8 mouse cellular contexts compared by ENCODE assay signal in the genomic region with DNA sequence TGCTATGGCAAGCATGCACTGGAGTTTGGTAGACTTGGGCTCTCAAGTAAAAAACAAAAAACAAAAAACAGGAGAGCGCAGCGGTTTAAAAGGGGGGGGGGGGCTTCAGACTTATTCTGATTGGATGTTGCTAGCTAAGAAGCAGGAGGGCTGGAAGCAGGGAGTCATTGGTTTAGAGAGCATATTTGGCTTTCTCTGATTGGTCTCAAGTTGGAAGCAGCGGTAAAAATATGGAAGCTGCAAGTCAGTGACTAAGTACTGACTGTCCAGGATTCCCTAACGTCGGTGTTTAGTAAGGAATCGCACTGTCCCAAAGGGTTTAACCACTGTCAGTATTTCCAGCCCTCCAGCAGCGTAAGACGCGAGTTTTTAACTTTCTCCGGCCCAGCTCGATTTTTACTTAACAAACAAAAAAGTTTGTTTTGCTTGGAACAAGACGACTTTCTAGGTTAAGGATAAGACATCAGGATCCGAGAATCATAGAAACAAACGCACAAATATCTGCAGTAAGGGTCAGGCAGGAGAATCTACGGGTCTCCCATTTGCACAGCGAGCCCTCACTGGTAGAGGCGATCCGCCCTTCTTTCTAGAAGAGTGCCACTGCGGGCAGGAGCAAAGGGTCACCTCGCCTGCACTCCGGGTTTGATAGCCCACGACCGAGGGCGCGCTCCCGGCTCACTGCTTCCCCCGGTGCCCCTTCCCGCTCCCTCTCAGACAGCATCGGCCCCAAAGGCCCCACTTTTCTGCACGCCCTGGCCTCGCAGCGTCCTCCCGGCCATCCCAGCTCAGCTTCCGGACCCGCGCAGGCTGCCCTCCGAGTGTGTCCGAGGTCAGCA. TPM values are rescaled to one million over a fixed set of nuclear protein-coding genes. Genes with fewer than 3 reads are reported as not detected.
DNase-seq lines count a peak whose midpoint lies in the region; ATAC-seq and TF ChIP-seq lines count a peak whose summit lies in the region.

No protein-coding gene starts in this region.

- H3K9ac ChIP-seq in intestine, embryonic 15.5 days, result peak overlapping the region; percentile 100
- H3K9ac ChIP-seq in midbrain, embryonic 11.5 days (ENCODE audit: low read length), result peak overlapping the region; percentile 100

- H3K9me3 ChIP-seq in intestine, embryonic 15.5 days, result no peaks in the 10 kb centered on the region
- H3K9me3 ChIP-seq in midbrain, embryonic 11.5 days (ENCODE audit: control insufficient read depth, low read length), result no peaks in the 10 kb centered on the region

- WGBS in intestine, embryonic 15.5 days, result under 1% methylated on average over 38 of the region's 38 CpGs
- under 1% methylated on average over 38 of the region's 38 CpGs for WGBS in midbrain, embryonic 11.5 days

- no peak for TF ChIP-seq CTCF in gastrocnemius, adult 2 months (IDR thresholded peaks at IDR 0.05)

- 0 out of 2 replicates have a peak, but pooled peaks cover 3% of the 10 kb centered on the region for H3K36me3 ChIP-seq in intestine, embryonic 15.5 days
- peaks cover 9% of the 10 kb centered on the region; the same call in 1 of the 2 replicates for H3K36me3 ChIP-seq in midbrain, embryonic 11.5 days (ENCODE audit: control insufficient read depth, insufficient read depth, low read length)

- H3K27me3 ChIP-seq in intestine, embryonic 15.5 days (replicated peaks), result no peaks in the 10 kb centered on the region
- H3K27me3 ChIP-seq in midbrain, embryonic 11.5 days (ENCODE audit: control insufficient read depth, insufficient read depth, low read length), result no peaks in the 10 kb centered on the region; the same call in 1 of the 2 replicates

- H3K4me1 ChIP-seq in intestine, embryonic 15.5 days (replicated peaks), result peaks cover 17% of the 10 kb centered on the region
- H3K4me1 ChIP-seq in midbrain, embryonic 11.5 days (ENCODE audit: control insufficient read depth, insufficient read depth, low read length), result peaks cover 30% of the 10 kb centered on the region

- H3K4me2 ChIP-seq in intestine, embryonic 15.5 days (replicated peaks), result peak overlapping the region; percentile 65
- H3K4me2 ChIP-seq in midbrain, embryonic 11.5 days, result peak overlapping the region; percentile 65

- H3K27ac ChIP-seq in gastrocnemius, adult 2 months, result peak overlapping the region; percentile 100
- H3K27ac ChIP-seq in intestine, embryonic 15.5 days, result peak overlapping the region; percentile 98
- H3K27ac ChIP-seq in midbrain, embryonic 11.5 days (ENCODE audit: low read depth, low read length), result peak overlapping the region; percentile 98

- DNase-seq in gastrocnemius, adult 2 months, result peak; percentile 30
- no peak for DNase-seq in gastrocnemius, postnatal 10 days
- peak; percentile 63 to 73 for DNase-seq in cerebellum, postnatal 10 days
- peak; percentile 32 to 57 for DNase-seq in frontal cortex, postnatal 36 days (ENCODE audit: low spot score in 2 of 2)
- peak; percentile 51 for DNase-seq in left cerebral cortex, postnatal 4 days
- peak; percentile 97 for DNase-seq in midbrain, embryonic 11.5 days (ENCODE audit: low spot score, missing footprints)
- peak; percentile 35 to 67 for DNase-seq in spleen, postnatal 4 days (ENCODE audit: low spot score in 2 of 2)

- peak overlapping the region; percentile 100 for H3K4me3 ChIP-seq in gastrocnemius, adult 2 months
- peak overlapping the region; percentile 99 for H3K4me3 ChIP-seq in intestine, embryonic 15.5 days (replicated peaks)
- H3K4me3 ChIP-seq in midbrain, embryonic 11.5 days (ENCODE audit: low read depth, low read length), result peak overlapping the region; percentile 98

- intact Hi-C loops in gastrocnemius, adult 2 months (cut with DNase I), result loop anchor here (2.0 kb wide), 1 partner anchor 93 kb away; no protein-coding TSS in a partner anchor
- intact Hi-C loops in left cerebral cortex, postnatal 4 days (cut with DNase I), result no loop called here

- ATAC-seq in intestine, embryonic 15.5 days, result peak; percentile 77
- ATAC-seq in midbrain, embryonic 11.5 days (ENCODE audit: low FRiP score), result peak; percentile 49

RNA-seq across cellular contexts. Expression of gene Ddx6, which starts 1.0 kb away (rescaled TPM):
- total RNA-seq in gastrocnemius, adult 2 months (2021), result 10 to 100 TPM; 68.8 to 74.4 TPM
- 10 to 100 TPM; 72.0 to 78.9 TPM for total RNA-seq in gastrocnemius, postnatal 10 days (2021)
- 14.6 and 14.7 TPM in 2 replicates for polyA plus RNA-seq in intestine, embryonic 15.5 days (2015; fragmentation: Nextera tagmentation; extraction: Ambion mirVana)
- total RNA-seq in left cerebral cortex, postnatal 4 days (2021), result 100 to 1,000 TPM; 144 to 146 TPM
- polyA plus RNA-seq in midbrain, embryonic 11.5 days (2014; fragmentation: Nextera tagmentation; extraction: Ambion mirVana), result 11.9 and 13.8 TPM in 2 replicates

RNA-seq across cellular contexts. Expression of gene Cxcr5, which starts 42.0 kb away (rescaled TPM):
- total RNA-seq in gastrocnemius, adult 2 months (2021), result not detected
- not detected for total RNA-seq in gastrocnemius, postnatal 10 days (2021)
- polyA plus RNA-seq in intestine, embryonic 15.5 days (2015; fragmentation: Nextera tagmentation; extraction: Ambion mirVana), result 1.3 TPM in 2 replicates
- not detected for total RNA-seq in left cerebral cortex, postnatal 4 days (2021)
- polyA plus RNA-seq in midbrain, embryonic 11.5 days (2014; fragmentation: Nextera tagmentation; extraction: Ambion mirVana), result 0.10 TPM in 1 of 2 replicates, not detected in the other
